Mouse (Mus musculus) liver, embryonic 16.5 days (tissue): ENCODE results near the gene Olfr1449. TPM values are rescaled to one million over a fixed set of nuclear protein-coding genes. Genes with fewer than 3 reads are reported as not detected.
"Not testable (repeated sequence)": the region's sequence is repeated elsewhere in the genome, so short reads cannot be mapped to it uniquely, and the experiment has no call there.

Experiments used
- ATAC-seq: fragments of 200-750 bp; cut with Nextera tagmentation; 2 replicates; pipeline ENCODE4 v1.8.0; 2017; ENCODE audit warnings: low read depth, mild to moderate bottlenecking, moderate number of reproducible peaks, moderate library complexity
- H3K27ac ChIP-seq: fragments of 300-500 bp; sonication (generic); 2 replicates; pipeline ENCODE4 v1.5.1; 2014; ENCODE audit warnings: mild to moderate bottlenecking, low read length
- H3K27me3 ChIP-seq: fragments of 300-500 bp; sonication (generic); 2 replicates; pipeline ENCODE4 v1.6.1; 2014; ENCODE audit warnings: low read depth, low read length, mixed read lengths; ENCODE audit not compliant: control insufficient read depth, insufficient read depth
- H3K36me3 ChIP-seq: fragments of 300-500 bp; sonication (generic); 2 replicates; pipeline ENCODE4 v1.6.1; 2014; ENCODE audit warnings: mild to moderate bottlenecking; ENCODE audit not compliant: control insufficient read depth, insufficient read depth
- H3K4me1 ChIP-seq: fragments of 300-500 bp; sonication (generic); 2 replicates; pipeline ENCODE4 v1.6.1; 2014; ENCODE audit warnings: low read depth, low read length, mixed read lengths; ENCODE audit not compliant: control insufficient read depth
- H3K4me2 ChIP-seq: fragments of 300-500 bp; sonication (generic); 2 replicates; pipeline ENCODE4 v1.6.1; 2014; ENCODE audit warnings: low read depth, low read length, mixed read lengths
- H3K4me3 ChIP-seq: fragments of 300-500 bp; sonication (generic); 2 replicates; pipeline ENCODE4 v1.5.1; 2014; ENCODE audit warnings: low read depth, mild to moderate bottlenecking, low read length
- H3K9ac ChIP-seq: fragments of 300-500 bp; sonication (generic); 2 replicates; pipeline ENCODE4 v1.6.1; 2014; ENCODE audit warnings: low read depth, low read length
- H3K9me3 ChIP-seq: fragments of 300-500 bp; sonication (generic); replicated peaks from 2 replicates; pipeline ENCODE4 v1.6.1; 2016; ENCODE audit warnings: low read length; ENCODE audit not compliant: control insufficient read depth
- WGBS: fragments of 180-500 bp; shearing (Covaris S2); extraction: QIAGEN DNeasy Blood & Tissue Kit; methylation state at CpG from one replicate; pipeline ENCODE4 v1.1.7; 2014; ENCODE audit not compliant: insufficient replicate concordance; 5-methylcytosine and 5-hydroxymethylcytosine counted together
- polyA plus RNA-seq: library from polyadenylated mRNA; unstranded; fragments of >200 nt; fragmentation: Nextera tagmentation; extraction: Ambion mirVana; gene quantifications from 2 replicates; pipeline ENCODE4 v1.2.1, GENCODE M21; 2015

Olfr1449 gene
- polyA plus RNA-seq = not detected in 2 replicates

- H3K27me3 ChIP-seq = no peaks in the 10 kb centered on the region
- H3K4me3 ChIP-seq = no peak within 1 kb of the TSS
- H3K9ac ChIP-seq = no peak within 1 kb of the TSS
- ATAC-seq = no peak
- no peak within 1 kb of the TSS for H3K4me2 ChIP-seq
- no peaks in the 10 kb centered on the region for H3K4me1 ChIP-seq
- H3K27ac ChIP-seq = no peak within 1 kb of the TSS
- H3K36me3 ChIP-seq = no peaks in the 10 kb centered on the region
- H3K9me3 ChIP-seq = no peaks in the 10 kb centered on the region
These were observed at the start of gene Olfr1449 for GRCm38 (mm10) chr19:12930540-12930939. Gene Olfr1449, plus strand, starts transcription at chr19:12930840.

DNA sequence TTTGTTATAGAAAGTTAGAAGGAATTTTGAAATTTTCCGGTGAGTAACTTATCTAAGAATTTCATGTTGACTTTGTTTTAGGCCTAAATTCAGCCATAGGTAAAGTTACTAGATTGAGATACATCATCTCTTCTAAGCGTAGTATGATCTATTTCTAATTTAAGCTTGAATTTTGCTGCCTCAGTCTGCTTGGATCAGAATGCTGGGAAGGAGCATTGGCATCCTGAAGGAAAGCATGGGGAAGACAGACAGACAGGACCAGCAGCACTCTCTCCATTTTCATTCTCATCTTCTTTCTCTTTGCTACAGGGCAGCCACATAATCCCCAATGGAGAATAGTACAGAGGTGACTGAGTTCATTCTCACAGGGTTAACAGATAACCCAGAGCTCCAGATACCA lies 47.1 kb upstream of the Olfr1449 start, which contains the start of gene Olfr1445:
Olfr1445 (plus strand) TSS at position 301 of the 400 bp plus-strand sequence.
- Histone ChIP-seq H3K9ac (no peak within 1 kb of the TSS), H3K4me2 (no peak within 1 kb of the TSS), H3K36me3 (no peaks in the 10 kb centered on the region), H3K9me3 (no peaks in the 10 kb centered on the region), H3K27me3 (no peaks in the 10 kb centered on the region), H3K27ac (no peak within 1 kb of the TSS), H3K4me3 (no peak within 1 kb of the TSS), H3K4me1 (no peaks in the 10 kb centered on the region)
- WGBS = 56% methylated on average over 2 of the region's 2 CpGs
- no peak for ATAC-seq

GRCm38 (mm10) chr19:12893424-12893823 lies 37.2 kb upstream of the Olfr1449 start, which contains the start of gene Olfr1446:
Gene Olfr1446, minus strand, starts transcription at chr19:12893524.
- H3K4me1 ChIP-seq = no peaks in the 10 kb centered on the region
- H3K9ac ChIP-seq = no peak within 1 kb of the TSS
- H3K9me3 ChIP-seq = no peaks in the 10 kb centered on the region
- no peak within 1 kb of the TSS for H3K27ac ChIP-seq
- 57% methylated on average over 1 of the region's 1 CpGs for WGBS
- H3K4me2 ChIP-seq = no peak within 1 kb of the TSS
- H3K4me3 ChIP-seq = no peak within 1 kb of the TSS
- no peaks in the 10 kb centered on the region for H3K36me3 ChIP-seq
- no peaks in the 10 kb centered on the region for H3K27me3 ChIP-seq
- no peak for ATAC-seq

GRCm38 (mm10) chr19:12903643-12904042 lies 27.0 kb upstream of the Olfr1449 start, which contains the start of gene Olfr1447:
Gene Olfr1447, minus strand, starts transcription at chr19:12903743.
- Histone ChIP-seq H3K27me3 (no peaks in the 10 kb centered on the region), H3K4me1 (no peaks in the 10 kb centered on the region), H3K27ac (no peak within 1 kb of the TSS), H3K4me2 (no peak within 1 kb of the TSS), H3K9me3 (no peaks in the 10 kb centered on the region), H3K36me3 (no peaks in the 10 kb centered on the region), H3K9ac (no peak within 1 kb of the TSS), H3K4me3 (no peak within 1 kb of the TSS)
- ATAC-seq = no peak
- 86% methylated on average over 1 of the region's 1 CpGs for WGBS

GRCm38 (mm10) chr19:12924319-12924718 lies 6.3 kb upstream of the Olfr1449 start, which contains the start of gene Olfr1448:
Gene Olfr1448, minus strand, starts transcription at chr19:12924419.
- no peak within 1 kb of the TSS for H3K9ac ChIP-seq
- H3K27me3 ChIP-seq = no peaks in the 10 kb centered on the region
- H3K9me3 ChIP-seq = no peaks in the 10 kb centered on the region
- no peak within 1 kb of the TSS for H3K27ac ChIP-seq
- H3K4me1 ChIP-seq = no peaks in the 10 kb centered on the region
- no peak within 1 kb of the TSS for H3K4me2 ChIP-seq
- WGBS = 45% methylated on average over 1 of the region's 1 CpGs
- no peak within 1 kb of the TSS for H3K4me3 ChIP-seq
- no peaks in the 10 kb centered on the region for H3K36me3 ChIP-seq
- no peak for ATAC-seq

DNA sequence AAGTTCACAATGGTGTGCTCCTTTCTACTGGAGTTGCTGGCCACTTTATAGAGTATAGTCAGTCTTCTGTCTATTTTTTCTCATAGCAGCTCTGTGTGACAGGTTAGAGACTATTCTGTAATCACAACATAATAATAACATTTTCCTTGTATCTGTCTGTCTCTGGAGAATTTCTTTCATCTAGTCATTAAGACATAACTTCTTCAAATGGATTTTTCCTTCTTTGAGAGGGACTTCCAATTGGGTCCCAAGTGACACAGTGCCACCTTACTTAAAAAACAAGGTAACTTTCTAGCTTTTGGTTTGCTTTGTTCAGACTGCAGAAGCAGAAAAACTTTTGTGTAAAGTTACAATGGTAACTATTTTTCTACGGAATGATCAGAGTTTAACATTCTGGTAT lies 19.3 kb downstream of the Olfr1449 start, which contains the start of gene Olfr1450:
Olfr1450 (plus strand) TSS at position 301 of the 400 bp plus-strand sequence.
- no peaks in the 10 kb centered on the region for H3K36me3 ChIP-seq
- H3K4me3 ChIP-seq = no peak within 1 kb of the TSS
- WGBS = 66% methylated on average over 1 of the region's 1 CpGs
- H3K4me2 ChIP-seq = no peak within 1 kb of the TSS
- no peaks in the 10 kb centered on the region for H3K4me1 ChIP-seq
- no peak within 1 kb of the TSS for H3K27ac ChIP-seq
- no peaks in the 10 kb centered on the region for H3K9me3 ChIP-seq
- H3K9ac ChIP-seq = no peak within 1 kb of the TSS
- no peaks in the 10 kb centered on the region for H3K27me3 ChIP-seq
- ATAC-seq = no peak

DNA sequence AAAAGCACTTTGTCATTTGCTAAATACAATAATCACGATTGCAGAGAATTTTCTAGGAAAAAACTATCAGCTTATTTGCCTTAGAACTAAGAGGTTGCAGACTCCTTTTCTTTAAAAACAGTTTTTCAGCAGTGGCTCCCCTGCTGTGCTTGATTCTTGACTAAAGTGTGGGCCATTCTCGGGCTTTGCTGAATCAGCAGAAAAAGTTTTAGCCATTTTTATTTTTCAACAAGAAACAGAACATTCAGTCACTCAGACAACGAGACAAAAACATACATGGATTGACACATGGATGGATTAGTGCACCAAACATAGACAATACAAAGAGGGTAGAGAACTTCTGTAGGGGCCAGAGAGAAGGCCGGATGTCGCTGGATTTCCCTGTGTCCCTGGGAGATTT lies 39.4 kb downstream of the Olfr1449 start:
- not testable (repeated sequence) for H3K4me2 ChIP-seq, H3K4me1 ChIP-seq, H3K4me3 ChIP-seq, H3K27me3 ChIP-seq, H3K36me3 ChIP-seq, ATAC-seq, H3K27ac ChIP-seq, H3K9ac ChIP-seq, H3K9me3 ChIP-seq
- WGBS = 59% methylated on average over 5 of the region's 5 CpGs

Other genes starting within 250 kb of the Olfr1449 start
- gene Keg1, start 235.1 kb upstream of the Olfr1449 start, polyA plus RNA-seq = 7.1 and 9.5 TPM in 2 replicates
- gene Cntf, start 165.2 kb upstream of the Olfr1449 start, polyA plus RNA-seq = 0.63 and 0.66 TPM in 2 replicates
- 5.8 and 6.3 TPM in 2 replicates for gene Zfp91, start 134.7 kb upstream of the Olfr1449 start, polyA plus RNA-seq
- 2.2 and 2.3 TPM in 2 replicates for gene Lpxn, start 134.6 kb upstream of the Olfr1449 start, polyA plus RNA-seq
- gene Gm5244, start 84.2 kb upstream of the Olfr1449 start, polyA plus RNA-seq = not detected in 2 replicates
- gene Olfr1444, start 73.6 kb upstream of the Olfr1449 start, polyA plus RNA-seq = not detected in 2 replicates
- gene Olfr1445, start 47.0 kb upstream of the Olfr1449 start, polyA plus RNA-seq = not detected in 2 replicates
- not detected in 2 replicates for gene Olfr1446, start 37.3 kb upstream of the Olfr1449 start, polyA plus RNA-seq
- gene Olfr1447, start 27.1 kb upstream of the Olfr1449 start, polyA plus RNA-seq = not detected in 2 replicates
- gene Olfr1448, start 6.4 kb upstream of the Olfr1449 start, polyA plus RNA-seq = not detected in 2 replicates
- not detected in 2 replicates for gene Olfr1450, start 19.4 kb downstream of the Olfr1449 start, polyA plus RNA-seq
- gene Olfr1451, start 64.2 kb downstream of the Olfr1449 start, polyA plus RNA-seq = not detected in 2 replicates
- gene Olfr1453, start 97.5 kb downstream of the Olfr1449 start, polyA plus RNA-seq = not detected in 2 replicates
- gene Olfr1454, start 129.8 kb downstream of the Olfr1449 start, polyA plus RNA-seq = not detected in 2 replicates
- gene Olfr1457, start 167.1 kb downstream of the Olfr1449 start, polyA plus RNA-seq = not detected in 2 replicates
- not detected in 2 replicates for gene Olfr1458, start 175.9 kb downstream of the Olfr1449 start, polyA plus RNA-seq
- not detected in 2 replicates for gene Olfr1459, start 218.7 kb downstream of the Olfr1449 start, polyA plus RNA-seq
- not detected in 2 replicates for gene Olfr1461, start 232.2 kb downstream of the Olfr1449 start, polyA plus RNA-seq